Mouse (Mus musculus) lung, postnatal 14 days (tissue): ENCODE data around the gene Mmel1.
A peak's percentile ranks its signal among the peaks of the same experiment; 100 is the strongest.

Source experiments
- DNase-seq: peaks from one replicate; pipeline ENCODE4 v3.0.0; 2021

Gene Mmel1

DNA sequence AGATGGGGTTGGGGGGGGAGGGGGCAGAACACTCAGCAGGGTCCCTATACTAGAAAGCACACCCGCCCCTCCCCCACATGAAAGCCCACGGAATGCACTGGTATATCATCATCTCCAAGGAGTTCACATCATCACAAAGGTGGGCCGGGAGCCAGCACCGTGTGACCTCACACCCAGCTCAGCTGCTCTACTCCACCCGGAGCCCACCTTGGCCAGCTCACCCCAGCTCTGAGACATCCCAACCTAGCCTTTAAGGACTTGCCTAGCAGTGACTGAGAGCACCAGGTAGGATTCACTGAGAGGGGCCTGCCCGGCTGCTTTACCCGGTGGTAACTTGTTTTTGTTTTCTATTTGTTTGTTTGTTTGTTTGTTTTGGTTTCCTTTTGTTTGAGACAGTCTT lies at the start of gene Mmel1:
TSS of gene Mmel1 (plus strand) at position 146 of the 400 bp plus-strand sequence.
- DNase-seq, result no peak

DNA sequence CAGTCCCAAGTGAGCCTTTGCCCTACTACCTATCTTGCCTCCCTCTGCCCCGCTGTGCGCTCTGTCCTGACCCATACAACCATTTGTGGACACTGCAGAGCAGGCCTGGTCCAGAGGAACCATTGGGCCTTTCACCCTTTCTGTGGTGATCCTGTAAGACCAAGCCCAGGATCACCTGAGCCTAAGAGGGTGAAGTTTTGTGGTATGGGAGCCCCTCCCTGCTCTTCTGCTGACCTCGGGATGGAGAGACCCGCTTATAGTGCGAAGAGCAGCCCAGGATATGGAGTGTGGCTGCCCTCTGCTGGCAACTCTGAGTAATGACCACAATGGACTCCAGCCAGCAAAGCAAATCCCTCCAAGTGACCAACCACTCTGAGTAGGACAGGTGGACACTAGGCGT lies 43.7 kb upstream of the Mmel1 start:
- peak; percentile 67 for DNase-seq

DNA sequence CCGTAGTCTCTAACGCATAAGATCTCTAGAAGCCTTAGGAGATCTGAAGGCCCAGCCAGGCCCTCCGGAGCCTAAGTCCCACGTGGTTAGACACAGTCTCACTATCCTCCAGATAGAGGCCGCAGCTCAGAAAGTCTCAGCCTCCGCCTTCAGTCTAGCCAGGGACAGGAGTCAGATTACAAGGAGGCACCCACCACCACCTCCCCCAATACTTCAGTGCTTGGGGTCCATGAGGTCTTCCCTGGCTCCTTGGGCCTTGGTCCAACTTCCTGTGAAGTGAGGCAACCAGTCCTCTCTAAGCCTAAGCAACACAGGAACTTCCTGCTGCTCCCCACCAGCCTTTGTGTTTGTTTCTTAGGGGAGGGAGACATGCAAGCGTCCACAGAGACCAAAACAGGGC lies 43.2 kb upstream of the Mmel1 start:
- no peak for DNase-seq

DNA sequence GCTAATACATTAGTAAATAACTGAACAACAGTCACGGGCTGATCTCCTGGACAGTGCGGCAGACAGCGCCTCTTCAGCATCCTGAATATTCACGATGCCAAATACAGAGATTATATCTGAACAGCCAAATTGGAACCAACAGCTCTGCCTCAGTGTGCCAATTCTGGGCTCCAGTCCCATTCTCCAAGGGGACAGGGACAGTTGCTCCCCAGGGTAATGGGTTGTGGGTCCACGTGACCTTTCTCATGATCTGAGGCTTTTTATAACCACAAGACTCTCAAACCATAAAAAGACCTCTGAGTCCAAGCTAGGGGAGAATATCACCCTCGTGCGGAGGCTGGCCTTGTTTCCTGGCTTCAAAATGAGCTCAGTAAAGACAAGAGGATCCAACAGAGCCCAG lies 42.2 kb upstream of the Mmel1 start:
- DNase-seq, result no peak

DNA sequence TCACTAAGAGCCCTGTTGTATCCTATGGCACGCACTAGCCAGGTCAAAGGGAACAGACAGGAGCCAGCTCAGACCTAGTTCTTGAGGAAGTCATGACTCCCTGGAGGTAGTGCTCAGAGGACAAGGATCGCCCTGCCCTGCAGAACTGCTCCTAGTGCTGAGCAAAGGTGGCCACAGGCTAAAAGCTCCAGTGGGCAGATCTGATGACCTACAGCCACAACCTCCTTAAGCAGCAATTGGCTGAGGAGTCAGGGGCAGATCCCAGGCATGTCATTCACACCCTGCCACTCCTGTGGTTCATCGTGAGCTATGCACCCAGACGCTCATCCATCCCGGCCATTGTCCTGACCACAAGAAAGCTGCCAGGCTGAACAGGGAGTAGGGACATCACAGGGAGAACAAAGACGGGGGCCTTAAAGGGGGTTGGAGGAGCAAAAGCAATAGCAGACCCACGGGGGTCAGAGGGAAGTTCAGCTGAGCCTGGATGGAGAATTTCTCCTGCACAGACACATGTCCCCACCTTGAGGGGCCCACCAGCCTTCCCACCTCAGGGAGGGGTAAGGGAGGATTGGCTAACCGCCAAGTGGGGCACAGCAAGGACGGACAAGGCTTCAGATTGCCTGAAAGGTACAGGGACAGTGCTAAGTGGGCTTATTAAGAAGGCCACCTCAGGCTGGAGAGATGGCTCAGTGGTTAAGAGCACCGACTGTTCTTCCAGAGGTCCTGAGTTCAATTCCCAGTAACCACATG lies 41.3 kb upstream of the Mmel1 start:
- no peak for DNase-seq

DNA sequence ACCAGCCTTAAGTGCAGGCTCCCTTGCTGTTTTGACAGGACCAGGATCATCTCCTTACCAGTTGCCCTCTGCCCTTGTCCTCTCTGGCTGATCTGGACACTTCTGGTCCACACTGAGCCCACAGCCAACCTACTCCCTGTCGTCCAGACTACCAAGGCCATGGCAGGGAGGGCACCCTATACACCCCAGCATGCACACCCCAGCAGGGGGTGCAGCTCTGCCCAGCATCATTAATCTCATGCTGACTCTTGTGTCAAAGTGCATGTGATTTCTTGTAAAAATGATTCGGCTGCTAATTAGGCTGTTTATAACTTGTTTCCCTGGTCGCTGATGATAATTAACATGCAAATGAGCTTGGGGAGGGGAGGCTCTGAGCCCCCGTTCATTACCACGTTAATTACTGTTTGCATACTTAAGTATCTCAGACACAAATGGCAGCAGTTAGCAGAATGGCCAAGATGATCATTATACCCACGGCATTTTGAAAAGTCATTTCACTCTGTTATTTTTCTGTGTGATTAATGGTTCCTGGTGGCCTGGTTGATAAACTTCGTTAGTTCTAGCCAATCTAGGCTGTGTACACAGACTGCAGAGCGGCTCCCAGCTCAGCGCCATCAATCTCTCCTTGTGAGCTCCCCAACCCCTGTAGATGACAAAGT lies 37.3 kb upstream of the Mmel1 start:
- DNase-seq, result no peak

DNA sequence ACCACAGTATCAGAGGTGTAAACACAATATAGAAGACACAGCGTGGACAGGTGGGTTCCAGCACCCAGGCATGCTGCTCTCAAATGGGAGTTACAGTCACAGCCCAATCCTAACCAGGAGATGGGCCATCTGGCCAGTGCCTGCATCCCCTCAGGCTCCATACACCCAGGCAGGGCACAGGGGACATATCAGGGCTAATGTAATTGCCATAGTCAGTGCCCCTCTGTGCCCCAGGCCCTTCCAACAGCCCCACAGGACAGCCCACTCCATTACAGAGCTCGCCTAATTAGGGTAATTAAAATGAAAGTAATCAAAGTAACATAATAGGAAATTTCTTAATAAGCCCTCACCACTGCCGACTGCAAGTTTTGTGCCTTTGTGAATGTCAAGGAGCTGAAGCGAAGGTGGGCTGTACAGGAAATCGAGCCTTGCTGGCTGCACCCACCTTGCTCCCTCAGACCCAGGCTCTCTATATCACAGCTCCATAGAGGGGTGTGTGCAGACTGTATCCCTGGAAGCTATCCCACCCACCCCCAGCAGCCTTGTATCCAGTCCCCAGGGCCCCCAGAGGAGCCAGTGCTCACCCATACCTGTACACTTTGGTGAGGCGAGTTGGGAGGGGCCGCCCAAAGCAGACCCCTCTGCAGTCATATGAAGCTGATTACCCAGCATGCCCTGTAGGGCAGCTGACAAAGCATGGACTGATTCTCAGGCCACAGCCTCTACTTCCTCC lies 33.0 kb upstream of the Mmel1 start:
- no peak for DNase-seq

DNA sequence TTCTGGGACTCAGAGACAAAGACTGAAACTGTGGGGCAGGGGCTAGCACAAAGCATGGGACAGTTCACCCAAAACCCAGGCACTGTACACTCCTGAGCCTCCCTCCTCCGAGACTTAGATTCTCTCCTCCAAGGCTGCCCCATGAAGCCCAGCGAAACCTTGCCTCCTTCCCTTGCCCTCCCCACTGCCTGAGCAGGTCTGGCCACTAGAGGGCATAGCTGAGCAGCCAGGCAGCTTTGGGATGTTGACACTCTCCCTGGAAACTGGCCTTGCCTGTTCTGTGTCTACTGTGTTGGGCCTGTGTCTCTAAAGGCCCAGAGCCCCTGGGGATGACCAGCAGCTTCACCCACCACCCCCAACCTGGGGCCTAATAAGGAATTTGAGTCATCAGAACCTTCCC lies 32.2 kb upstream of the Mmel1 start, which contains the start of gene Ttc34:
TSS of gene Ttc34 (plus strand) at position 290 of the 400 bp plus-strand sequence.
- peak; percentile 80 for DNase-seq

DNA sequence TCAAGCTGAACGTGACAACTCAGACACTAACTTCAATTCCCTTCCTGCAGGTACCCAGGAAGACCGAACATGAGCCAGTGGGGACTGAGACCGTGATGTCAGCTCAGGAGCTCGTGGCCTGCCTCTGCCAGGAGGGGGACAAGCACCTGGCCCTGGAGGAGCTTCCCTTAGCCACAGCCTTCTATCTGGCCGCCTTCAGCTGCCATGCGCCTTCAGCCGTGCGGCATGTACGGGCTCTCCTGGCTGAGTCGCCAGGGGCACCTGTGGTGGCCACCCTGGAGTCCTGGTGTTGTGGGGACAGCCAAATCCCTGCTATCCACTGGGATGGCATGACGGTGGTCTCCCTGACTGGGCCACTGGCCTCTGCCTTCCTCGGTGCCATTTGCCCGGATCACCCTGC lies 30.6 kb upstream of the Mmel1 start:
- DNase-seq, result no peak

DNA sequence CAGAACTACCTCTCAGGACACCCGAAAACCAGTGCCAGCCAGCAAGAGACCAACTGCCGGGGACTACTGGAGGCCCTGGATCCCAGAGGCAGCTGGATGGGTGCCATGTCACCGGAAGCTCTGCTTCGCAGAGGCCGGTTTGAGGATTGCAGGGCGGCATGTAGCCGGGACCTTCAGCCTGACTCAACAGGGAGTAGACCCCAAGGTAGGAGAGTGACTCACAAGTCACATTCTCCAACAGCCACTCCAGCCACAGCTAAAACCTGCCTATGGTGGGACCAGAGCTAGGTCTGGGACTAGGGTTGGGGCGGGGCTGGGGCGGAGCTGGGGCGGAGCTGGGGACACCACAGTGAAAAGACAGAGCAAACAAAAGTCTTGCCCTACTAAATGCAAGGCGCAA lies 30.0 kb upstream of the Mmel1 start:
- DNase-seq, result no peak

DNA sequence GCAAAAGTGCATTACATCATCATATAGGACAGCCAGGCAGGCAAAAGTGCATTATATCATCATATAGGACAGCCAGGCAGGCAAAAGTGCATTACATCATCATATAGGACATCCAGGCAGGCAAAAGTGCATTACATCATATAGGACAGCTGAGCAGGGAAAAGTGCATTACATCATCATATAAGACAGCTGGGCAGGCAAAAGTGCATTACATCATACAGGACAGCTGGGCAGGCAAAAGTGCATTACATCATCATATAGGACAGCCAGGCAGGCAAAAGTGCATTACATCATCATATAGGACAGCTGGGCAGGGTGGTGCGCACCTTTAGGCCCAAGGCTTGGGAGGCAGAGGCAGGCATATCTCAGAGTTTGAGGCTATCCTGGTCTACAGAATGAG lies 16.7 kb upstream of the Mmel1 start:
- DNase-seq, result no peak

DNA sequence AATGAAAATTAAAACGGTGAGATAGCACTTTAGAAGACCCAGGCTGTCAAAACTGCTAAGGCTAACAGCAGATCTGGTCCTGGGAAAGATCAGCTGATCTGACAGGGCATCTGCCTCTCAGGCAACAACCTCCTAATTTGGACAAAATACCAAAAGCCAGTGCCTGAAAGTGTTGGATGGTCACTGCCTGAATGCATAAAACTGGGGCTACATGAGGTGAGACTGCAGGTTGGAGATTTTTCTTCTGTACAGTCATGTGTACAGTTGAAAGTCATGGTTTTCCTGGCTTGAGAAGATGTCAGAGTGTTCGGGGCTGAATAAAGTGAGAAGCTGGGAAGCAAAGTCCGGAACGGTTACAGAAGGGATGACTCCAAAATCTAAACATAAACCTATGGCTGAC lies 15.5 kb upstream of the Mmel1 start:
- no peak for DNase-seq

DNA sequence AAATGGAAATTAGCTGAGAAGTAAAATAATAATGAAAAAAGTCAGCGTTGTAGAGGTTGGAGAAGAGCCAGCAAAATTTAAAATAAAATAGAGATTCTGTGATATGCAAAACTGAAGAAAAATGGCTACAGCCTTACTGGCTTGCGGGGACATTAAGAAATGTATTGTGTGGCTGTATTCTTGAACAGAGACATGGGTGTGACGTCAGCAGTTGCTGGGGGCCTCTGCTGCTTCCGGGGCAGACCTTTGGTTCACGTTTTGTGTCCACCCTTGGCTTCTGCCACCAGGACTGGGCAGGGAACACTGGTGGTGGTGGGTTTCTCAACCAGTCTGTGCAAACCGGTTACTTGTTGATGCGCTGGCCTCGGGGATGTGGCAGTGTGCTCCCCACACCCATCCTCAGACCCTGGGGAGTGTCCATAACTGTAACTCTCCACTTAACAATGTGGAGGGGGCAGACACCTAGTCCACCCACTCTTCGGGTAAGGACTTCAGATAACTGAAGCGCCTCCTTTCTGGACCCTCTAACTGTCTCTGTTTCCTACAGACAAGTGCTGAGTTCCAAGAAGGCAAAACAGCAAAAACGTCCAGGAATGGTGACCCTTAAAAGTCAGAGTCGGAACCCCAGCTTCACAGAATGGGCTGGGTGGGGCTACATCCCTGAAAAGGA lies 14.6 kb upstream of the Mmel1 start:
- no peak for DNase-seq

DNA sequence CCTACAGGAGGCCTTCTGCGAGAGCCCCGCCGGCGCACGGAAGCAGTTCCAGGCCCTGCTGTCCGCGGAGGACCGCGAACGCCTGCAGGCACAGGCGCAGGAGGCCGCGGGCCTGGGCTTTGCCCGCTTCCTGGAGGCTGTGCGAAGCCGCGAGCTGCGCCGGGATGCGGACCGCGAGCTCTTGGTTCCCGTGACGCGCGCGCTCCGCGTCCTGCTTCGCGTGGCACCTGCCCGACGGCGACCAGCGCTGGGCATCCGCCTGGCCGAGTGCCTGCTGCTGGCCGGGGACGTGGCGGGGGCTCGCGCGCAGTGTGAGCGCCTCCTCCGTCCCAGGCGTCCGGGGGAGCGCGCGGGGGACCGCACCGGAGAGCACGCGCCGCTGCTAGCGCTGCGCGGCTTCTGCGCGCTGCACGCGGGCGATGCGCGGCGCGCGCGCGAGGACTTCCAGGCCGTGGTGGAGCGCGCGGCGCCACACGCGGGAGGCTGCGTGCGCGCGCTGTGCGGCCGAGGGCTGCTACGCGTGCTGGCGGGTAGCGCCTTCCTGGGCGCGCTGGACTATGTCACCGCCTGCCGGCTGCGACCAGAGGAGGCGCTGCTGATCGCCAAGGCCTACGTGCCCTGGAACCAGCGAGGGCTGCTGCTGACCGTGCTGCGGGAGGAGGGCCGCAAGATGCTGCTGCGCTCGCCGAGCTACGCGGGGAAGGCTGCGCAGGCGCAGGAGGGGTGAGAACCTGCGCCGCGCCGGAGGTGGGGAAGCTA lies 13.5 kb upstream of the Mmel1 start:
- peak; percentile 66 for DNase-seq

DNA sequence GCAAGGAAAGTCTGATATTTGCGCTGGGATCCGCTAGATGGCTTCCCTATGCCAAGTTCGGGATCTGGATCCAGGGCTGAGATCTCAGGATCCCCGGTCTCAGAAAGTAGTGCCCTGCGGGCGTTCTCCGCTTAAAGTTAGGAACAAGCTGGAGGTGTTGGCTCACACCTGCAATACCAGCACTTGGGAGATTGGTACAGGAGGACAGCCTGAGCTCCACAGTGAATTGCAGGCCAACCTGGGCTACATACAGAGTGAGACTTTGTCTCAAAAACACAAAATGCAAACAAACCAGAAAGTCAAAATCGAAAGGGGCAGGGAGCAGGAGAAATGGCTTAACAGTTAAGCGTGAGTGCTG lies 12.9 kb upstream of the Mmel1 start:
- no peak for DNase-seq

DNA sequence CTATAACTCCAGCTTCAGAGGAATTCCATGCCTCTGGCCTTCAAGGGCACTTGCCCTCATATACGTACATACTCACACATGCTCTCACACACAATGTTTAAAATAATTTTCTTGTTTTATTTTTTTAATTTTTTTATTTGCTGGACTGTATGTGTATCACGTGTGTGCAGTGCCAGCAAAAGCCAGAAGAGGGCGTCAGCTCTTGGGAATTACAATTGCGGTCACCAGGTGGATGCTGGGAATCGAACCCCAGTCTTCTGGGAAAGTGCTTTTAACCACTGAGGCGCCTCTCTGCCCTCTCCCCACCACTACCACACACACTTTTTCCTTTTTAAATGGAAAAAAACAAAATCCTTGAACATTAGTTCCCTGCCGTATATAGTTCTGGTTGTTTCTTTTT lies 12.5 kb upstream of the Mmel1 start:
- no peak for DNase-seq

DNA sequence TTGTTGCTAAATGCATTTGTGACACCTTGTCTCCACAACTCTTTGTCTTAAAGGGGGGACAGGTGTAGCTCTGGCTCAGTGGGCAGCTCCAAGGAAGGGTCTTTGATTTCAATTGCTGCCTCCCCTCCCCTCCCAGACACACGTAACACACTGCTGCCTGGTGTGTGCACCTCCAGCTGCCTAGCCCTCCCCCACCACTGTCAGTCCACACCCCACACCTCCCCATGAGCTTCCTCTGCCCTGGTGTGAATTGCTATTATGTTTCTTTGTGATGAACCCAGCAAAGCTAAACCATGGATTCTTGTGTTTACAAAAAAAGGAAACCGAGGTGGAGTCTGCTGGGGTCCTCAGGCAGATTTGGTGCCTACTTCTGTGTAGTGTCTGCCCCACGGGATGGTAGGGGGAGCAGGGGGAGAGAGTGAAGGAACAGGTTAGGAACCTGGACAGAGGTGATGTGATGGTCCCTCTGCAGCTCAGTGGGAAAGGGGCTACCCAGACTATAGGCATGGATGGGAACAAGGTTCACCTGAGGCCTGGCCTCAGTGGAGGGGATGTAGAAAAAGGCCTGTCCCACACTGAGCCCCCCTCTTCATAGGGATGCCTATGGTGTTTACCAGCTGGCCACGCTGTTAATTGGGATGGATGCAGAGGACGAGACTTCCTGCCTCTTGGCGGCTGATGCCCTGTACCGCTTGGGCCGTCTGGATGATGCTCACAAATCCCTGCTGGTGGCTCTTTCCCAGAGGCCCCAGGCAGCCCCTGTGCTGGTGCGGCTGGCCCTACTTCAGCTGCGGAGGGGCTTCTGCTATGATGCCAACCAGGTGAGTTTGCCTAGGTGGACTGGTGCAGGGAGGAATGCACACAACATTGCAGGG lies 11.8 kb upstream of the Mmel1 start:
- no peak for DNase-seq

DNA sequence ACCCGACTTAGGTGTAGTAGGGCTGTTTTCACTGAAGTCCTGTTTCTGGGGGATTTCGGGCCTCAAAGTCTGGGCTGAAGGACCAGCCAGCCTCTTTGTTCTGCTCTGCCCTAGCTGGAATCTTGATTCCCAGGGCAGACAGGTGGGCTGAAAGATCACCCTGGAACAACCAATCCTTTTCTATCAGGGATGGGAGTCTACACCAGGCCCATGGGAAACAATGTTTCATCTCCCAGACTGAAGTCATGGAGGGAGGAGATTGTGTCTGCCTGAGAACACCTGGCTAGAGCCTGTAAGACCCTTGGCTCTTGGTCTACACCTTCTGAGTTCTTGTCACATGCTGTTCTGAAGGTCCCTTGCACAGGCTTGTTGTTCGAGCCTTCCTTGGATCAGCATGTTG lies 10.8 kb upstream of the Mmel1 start:
- DNase-seq, result no peak

DNA sequence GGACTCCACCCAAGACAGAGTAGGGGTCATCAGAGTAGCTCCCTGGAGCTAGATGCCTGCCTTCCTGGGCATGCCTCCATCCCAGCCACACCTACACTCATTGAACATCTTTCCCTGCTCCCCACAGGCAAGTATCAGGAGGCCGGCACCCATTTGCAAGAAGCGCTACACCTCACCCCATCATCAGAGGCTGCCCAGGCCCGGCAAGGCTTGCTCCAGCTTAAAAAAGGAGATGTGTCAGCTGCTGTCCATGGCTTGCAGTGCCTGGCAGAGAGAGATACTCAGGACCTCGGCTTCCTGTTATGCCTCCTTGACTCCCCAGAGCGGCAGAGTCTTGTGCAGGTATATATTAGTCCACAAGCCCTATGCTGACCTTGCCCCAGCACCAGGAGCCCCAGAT lies 7.4 kb upstream of the Mmel1 start:
- no peak for DNase-seq

DNA sequence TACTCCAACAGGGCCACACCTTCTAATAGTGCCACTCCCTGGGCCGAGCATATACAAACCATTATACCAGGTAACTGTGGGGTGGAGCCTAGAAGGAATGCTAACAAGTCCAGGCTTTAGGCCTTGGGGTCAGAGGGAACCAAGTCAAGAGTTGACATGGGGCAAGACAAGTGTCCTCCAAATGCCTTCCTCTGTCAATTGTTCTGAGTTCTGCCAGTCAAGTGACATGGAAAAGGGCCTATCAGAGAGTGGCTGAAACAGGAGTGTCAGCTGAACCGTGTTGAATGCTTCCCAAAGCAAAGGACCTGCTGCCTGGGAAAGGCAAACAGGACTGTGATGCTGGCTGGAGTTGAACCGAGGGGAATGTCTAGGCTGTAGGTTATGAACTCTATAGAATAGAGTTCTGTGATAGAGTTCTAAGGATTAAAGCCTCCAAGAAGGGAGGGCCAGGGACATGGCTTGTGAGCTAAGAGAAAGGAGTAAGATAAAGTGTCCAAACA lies 5.9 kb upstream of the Mmel1 start:
- DNase-seq, result no peak

DNA sequence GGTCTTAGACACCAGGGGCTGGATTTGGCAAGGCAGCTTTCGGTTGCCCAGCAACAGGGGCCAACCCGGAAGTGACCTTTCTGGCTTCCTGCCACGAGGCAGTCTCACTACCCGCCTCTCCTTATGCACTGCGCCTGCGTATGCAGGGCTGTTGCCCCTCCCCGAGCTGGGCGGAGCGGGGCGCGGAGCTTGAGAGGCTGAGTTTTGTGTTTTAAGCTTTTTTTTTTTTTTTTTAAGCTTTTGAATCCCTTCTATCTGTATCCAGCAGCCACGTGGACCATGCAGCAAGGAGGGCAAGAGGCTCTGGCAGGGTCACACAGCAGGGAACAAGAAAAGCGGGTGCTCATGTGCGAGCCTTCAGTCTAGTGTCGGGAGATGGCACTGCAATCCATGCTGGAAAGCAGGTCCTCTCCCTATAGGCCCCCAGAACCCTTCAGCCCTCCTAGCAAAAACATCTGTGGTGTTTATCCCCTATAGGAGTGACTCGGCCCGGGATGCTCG lies 5.1 kb upstream of the Mmel1 start:
- DNase-seq, result peak; percentile 95
